Comparison of ENCODE assay signal across 24 mouse cellular contexts in the genomic region with DNA sequence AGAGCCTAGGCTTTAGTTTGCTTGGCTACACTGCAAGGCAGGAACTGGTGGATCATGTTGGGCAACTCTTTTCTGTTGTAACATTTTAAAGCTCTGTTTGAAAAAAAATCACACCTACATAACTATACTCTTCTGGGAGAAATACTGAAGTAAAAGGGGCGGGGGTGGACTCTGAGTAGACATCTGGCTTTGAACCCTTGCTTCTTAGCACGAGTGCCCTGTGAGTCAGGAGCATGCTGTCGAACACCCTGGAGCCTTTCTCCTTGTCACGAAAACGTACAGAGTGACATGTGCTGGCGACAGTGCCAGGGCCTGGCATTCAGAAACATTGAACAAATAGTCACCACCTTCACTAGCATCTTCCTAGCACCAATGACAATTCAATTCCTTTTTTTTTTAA. TPM values are rescaled to one million over a fixed set of nuclear protein-coding genes. Genes with fewer than 3 reads are reported as not detected.
DNase-seq lines count a peak whose midpoint lies in the region; ATAC-seq lines count a peak whose summit lies in the region.
"Had no signal": no experiment of that assay in that cellular context is flagged by ENCODE, and none has a peak within 500 bp of the region (broad histone marks: within the 10 kb centered on the region; RNA-seq: fewer than 3 reads in every experiment).

No protein-coding gene starts in this region.

- ATAC-seq in megakaryocyte progenitor cell, adult 5-6 weeks (replicated peaks; ENCODE audit: poor library complexity): peak; percentile 29; the same call in 1 of the 2 replicates
- ATAC-seq: forebrain, embryonic 15.5 days; hindbrain, postnatal 0 days; intestine, embryonic 15.5 days; midbrain, embryonic 15.5 days had no signal

- peak; percentile 55 to 65 for DNase-seq in left cerebral cortex, adult 18-20 months (ENCODE audit: low spot score in 2 of 2)
- no peak for DNase-seq in left cerebral cortex, adult 11 months (ENCODE audit: low spot score)
- peak; percentile 68 for DNase-seq in right cerebral cortex, adult 18-20 months
- DNase-seq in right cerebral cortex, postnatal 25 days: no peak
- DNase-seq in fat pad, adult 2 months (ENCODE audit: extremely low read depth, low read depth, low spot score): peak; percentile 84
- no peak for DNase-seq in cerebellum, adult 11-12 months
- DNase-seq: adrenal gland, postnatal 25 days; B cell, adult 2 months; cerebellum, adult 8-10 months; cerebellum, postnatal 25 days; gastrocnemius, postnatal 14 days; heart, adult 18-20 months; heart, postnatal 36 days; kidney, adult 2 months; kidney, postnatal 36 days; layer of hippocampus, postnatal 36 days; lung, embryonic 14.5 days; thymus, adult 2 months; thymus, postnatal 36 days had no signal

RNA-seq across cellular contexts. Expression of gene Ttc7b, which starts 43.2 kb away (rescaled TPM):
- total RNA-seq in left cerebral cortex, adult 18-20 months (2021): 100 to 1,000 TPM; 220 to 240 TPM
- 24.3 and 28.8 TPM in 2 replicates for total RNA-seq in megakaryocyte progenitor cell, adult 5-6 weeks (2015)
- 13.3 and 16.5 TPM in 2 replicates for total RNA-seq in megakaryocyte progenitor cell, adult 5-6 weeks (2017)

Comparison
In these comparisons a context has a peak if more than half of its experiments do, and no peak if none do; other contexts are left out.
1. DNase-seq: peak in left cerebral cortex, adult 18-20 months (2 of 2), right cerebral cortex, adult 18-20 months (single experiment) and fat pad, adult 2 months (single experiment); none in left cerebral cortex, adult 11 months (single experiment), right cerebral cortex, postnatal 25 days (single experiment) and cerebellum, adult 11-12 months (single experiment).
2. RNA of gene Ttc7b, which starts 43.2 kb away (total RNA-seq): 220 to 240 TPM in left cerebral cortex, adult 18-20 months; 13.3 to 28.8 TPM in megakaryocyte progenitor cell, adult 5-6 weeks; every median in the first group is over 4 times any median in the second.